In the genomic region with DNA sequence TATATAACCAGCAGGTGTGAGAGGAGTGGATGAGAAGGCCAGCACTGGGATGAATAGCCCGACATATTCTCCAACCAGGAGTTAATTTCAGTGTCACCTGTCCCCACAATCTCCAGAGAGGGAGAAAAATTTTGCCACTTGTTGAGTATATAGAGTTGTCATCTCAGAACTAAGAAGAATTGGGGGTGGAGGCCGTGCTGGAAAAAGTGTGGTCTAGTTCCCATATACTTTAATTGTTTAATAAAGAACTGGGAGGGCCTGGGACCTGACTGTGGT, we compare ENCODE assay signal across 7 mouse cellular contexts. TPM values are rescaled to one million over a fixed set of nuclear protein-coding genes. Genes with fewer than 3 reads are reported as not detected.
DNase-seq lines count a peak whose midpoint lies in the region; ATAC-seq and TF ChIP-seq lines count a peak whose summit lies in the region.

No protein-coding gene starts in this region.

- peak overlapping the region; percentile 81 for H3K9ac ChIP-seq in lung, postnatal 0 days (replicated peaks; ENCODE audit: low read depth)
- H3K9ac ChIP-seq in forebrain, embryonic 12.5 days, result peak overlapping the region; percentile 85
- peak overlapping the region; percentile 95 for H3K9ac ChIP-seq in limb, embryonic 13.5 days
- peak overlapping the region; percentile 87 for H3K9ac ChIP-seq in stomach, embryonic 14.5 days (replicated peaks; ENCODE audit: low read depth, low read length)

- H3K4me2 ChIP-seq in lung, postnatal 0 days (replicated peaks; ENCODE audit: low read depth, low read length), result peak overlapping the region; percentile 87
- H3K4me2 ChIP-seq in forebrain, embryonic 12.5 days, result peak overlapping the region; percentile 88
- H3K4me2 ChIP-seq in limb, embryonic 13.5 days (replicated peaks), result peak overlapping the region; percentile 83
- peak overlapping the region; percentile 59 for H3K4me2 ChIP-seq in stomach, embryonic 14.5 days (replicated peaks; ENCODE audit: low read depth, low read length)

- WGBS in lung, postnatal 0 days, result 11% methylated on average over 2 of the region's 2 CpGs
- 21% methylated on average over 2 of the region's 2 CpGs for WGBS in forebrain, embryonic 12.5 days
- 20% methylated on average over 2 of the region's 2 CpGs for WGBS in limb, embryonic 13.5 days
- 17% methylated on average over 2 of the region's 2 CpGs for WGBS in stomach, embryonic 14.5 days

- peaks cover 6% of the 10 kb centered on the region for H3K4me1 ChIP-seq in lung, postnatal 0 days (ENCODE audit: insufficient read depth, low read depth, low read length)
- H3K4me1 ChIP-seq in forebrain, embryonic 12.5 days, result peaks cover 15% of the 10 kb centered on the region
- peaks cover 20% of the 10 kb centered on the region for H3K4me1 ChIP-seq in limb, embryonic 13.5 days
- H3K4me1 ChIP-seq in stomach, embryonic 14.5 days (ENCODE audit: control insufficient read depth, insufficient read depth, low read length), result peaks cover 6% of the 10 kb centered on the region

- peaks cover 34% of the 10 kb centered on the region; the same call in 1 of the 2 replicates for H3K36me3 ChIP-seq in lung, postnatal 0 days (ENCODE audit: insufficient read depth, low read length)
- H3K36me3 ChIP-seq in forebrain, embryonic 12.5 days (replicated peaks), result peaks cover 59% of the 10 kb centered on the region
- peaks cover 60% of the 10 kb centered on the region for H3K36me3 ChIP-seq in limb, embryonic 13.5 days
- H3K36me3 ChIP-seq in stomach, embryonic 14.5 days (ENCODE audit: control insufficient read depth, insufficient read depth, low read length), result peaks cover 40% of the 10 kb centered on the region

- TF ChIP-seq EP300 in lung, postnatal 0 days (IDR thresholded peaks at IDR 0.05), result no peak

- no peak for ATAC-seq in lung, postnatal 0 days
- no peak for ATAC-seq in forebrain, embryonic 12.5 days (ENCODE audit: low FRiP score)
- no peak for ATAC-seq in limb, embryonic 13.5 days (ENCODE audit: low FRiP score, low read depth)
- no peak for ATAC-seq in stomach, embryonic 14.5 days (ENCODE audit: insufficient number of reproducible peaks, insufficient read depth, low FRiP score, low read depth)

- peak overlapping the region; percentile 86 for H3K4me3 ChIP-seq in lung, postnatal 0 days (ENCODE audit: low read depth, low read length)
- peak overlapping the region; percentile 89 for H3K4me3 ChIP-seq in forebrain, embryonic 12.5 days (replicated peaks)
- peak overlapping the region; percentile 88 for H3K4me3 ChIP-seq in limb, embryonic 13.5 days
- H3K4me3 ChIP-seq in stomach, embryonic 14.5 days (ENCODE audit: low read depth, low read length), result peak overlapping the region; percentile 94

- peak overlapping the region; percentile 43; the same call in 1 of the 2 replicates for H3K27ac ChIP-seq in lung, postnatal 0 days (ENCODE audit: low read length)
- no peak overlapping the region for H3K27ac ChIP-seq in forebrain, embryonic 12.5 days
- peak overlapping the region; percentile 67 for H3K27ac ChIP-seq in limb, embryonic 13.5 days
- H3K27ac ChIP-seq in stomach, embryonic 14.5 days (ENCODE audit: low read length), result peak overlapping the region; percentile 71; the same call in 1 of the 2 replicates

- no peak for TF ChIP-seq CTCF in lung, postnatal 0 days (IDR thresholded peaks at IDR 0.05)

- DNase-seq in lung, postnatal 0 days (ENCODE audit: low spot score), result no peak
- no peak for DNase-seq in lung, postnatal 25 days (ENCODE audit: low spot score)
- no peak for DNase-seq in frontal cortex, postnatal 25 days (ENCODE audit: low spot score in 2 of 2)
- DNase-seq in retina, postnatal 1 day, result no peak

- H3K9me3 ChIP-seq in lung, postnatal 0 days (ENCODE audit: low read length), result no peaks in the 10 kb centered on the region
- H3K9me3 ChIP-seq in forebrain, embryonic 12.5 days, result no peaks in the 10 kb centered on the region
- no peaks in the 10 kb centered on the region for H3K9me3 ChIP-seq in limb, embryonic 13.5 days
- H3K9me3 ChIP-seq in stomach, embryonic 14.5 days (ENCODE audit: control insufficient read depth, low read depth, low read length), result no peaks in the 10 kb centered on the region

- no peaks in the 10 kb centered on the region for H3K27me3 ChIP-seq in lung, postnatal 0 days (replicated peaks; ENCODE audit: insufficient read depth, low read length)
- no peaks in the 10 kb centered on the region for H3K27me3 ChIP-seq in forebrain, embryonic 12.5 days
- no peaks in the 10 kb centered on the region for H3K27me3 ChIP-seq in limb, embryonic 13.5 days
- H3K27me3 ChIP-seq in stomach, embryonic 14.5 days (ENCODE audit: control insufficient read depth, insufficient read depth, low read length), result no peaks in the 10 kb centered on the region

RNA-seq across cellular contexts. Expression of a gene that starts 2.3 kb away (rescaled TPM):
- 58.2 and 63.8 TPM in 2 replicates for polyA plus RNA-seq in lung, postnatal 0 days (2015; fragmentation: Nextera tagmentation; extraction: Ambion mirVana)
- polyA plus RNA-seq in forebrain, embryonic 12.5 days (2016; fragmentation: Nextera tagmentation; extraction: Ambion mirVana), result 52.5 and 56.4 TPM in 2 replicates
- polyA plus RNA-seq in limb, embryonic 13.5 days (2015; fragmentation: Nextera tagmentation; extraction: Ambion mirVana), result 93.3 and 95.2 TPM in 2 replicates
- polyA plus RNA-seq in stomach, embryonic 14.5 days (2014; fragmentation: Nextera tagmentation; extraction: Ambion mirVana), result 58.6 and 68.7 TPM in 2 replicates

RNA-seq across cellular contexts. Expression of a gene that starts 18.4 kb away (rescaled TPM):
- polyA plus RNA-seq in lung, postnatal 0 days (2015; fragmentation: Nextera tagmentation; extraction: Ambion mirVana), result 9.9 and 10.2 TPM in 2 replicates
- polyA plus RNA-seq in forebrain, embryonic 12.5 days (2016; fragmentation: Nextera tagmentation; extraction: Ambion mirVana), result 28.8 TPM in 2 replicates
- polyA plus RNA-seq in limb, embryonic 13.5 days (2015; fragmentation: Nextera tagmentation; extraction: Ambion mirVana), result 32.5 and 34.0 TPM in 2 replicates
- polyA plus RNA-seq in stomach, embryonic 14.5 days (2014; fragmentation: Nextera tagmentation; extraction: Ambion mirVana), result 27.5 and 34.0 TPM in 2 replicates

RNA-seq across cellular contexts. Expression of a gene that starts 37.5 kb away (rescaled TPM):
- polyA plus RNA-seq in lung, postnatal 0 days (2015; fragmentation: Nextera tagmentation; extraction: Ambion mirVana), result 340 and 365 TPM in 2 replicates
- polyA plus RNA-seq in forebrain, embryonic 12.5 days (2016; fragmentation: Nextera tagmentation; extraction: Ambion mirVana), result 302 and 315 TPM in 2 replicates
- 408 and 424 TPM in 2 replicates for polyA plus RNA-seq in limb, embryonic 13.5 days (2015; fragmentation: Nextera tagmentation; extraction: Ambion mirVana)
- polyA plus RNA-seq in stomach, embryonic 14.5 days (2014; fragmentation: Nextera tagmentation; extraction: Ambion mirVana), result 476 and 515 TPM in 2 replicates

RNA-seq across cellular contexts. Expression of a gene that starts 43.1 kb away (rescaled TPM):
- 121 and 135 TPM in 2 replicates for polyA plus RNA-seq in lung, postnatal 0 days (2015; fragmentation: Nextera tagmentation; extraction: Ambion mirVana)
- polyA plus RNA-seq in forebrain, embryonic 12.5 days (2016; fragmentation: Nextera tagmentation; extraction: Ambion mirVana), result 39.1 and 52.4 TPM in 2 replicates
- polyA plus RNA-seq in limb, embryonic 13.5 days (2015; fragmentation: Nextera tagmentation; extraction: Ambion mirVana), result 279 and 281 TPM in 2 replicates
- polyA plus RNA-seq in stomach, embryonic 14.5 days (2014; fragmentation: Nextera tagmentation; extraction: Ambion mirVana), result 208 and 230 TPM in 2 replicates

RNA-seq across cellular contexts. Expression of a gene that starts 51.2 kb away (rescaled TPM):
- 43.6 and 48.7 TPM in 2 replicates for polyA plus RNA-seq in lung, postnatal 0 days (2015; fragmentation: Nextera tagmentation; extraction: Ambion mirVana)
- polyA plus RNA-seq in forebrain, embryonic 12.5 days (2016; fragmentation: Nextera tagmentation; extraction: Ambion mirVana), result 4.7 and 7.7 TPM in 2 replicates
- 20.0 and 22.6 TPM in 2 replicates for polyA plus RNA-seq in limb, embryonic 13.5 days (2015; fragmentation: Nextera tagmentation; extraction: Ambion mirVana)
- 19.2 and 24.2 TPM in 2 replicates for polyA plus RNA-seq in stomach, embryonic 14.5 days (2014; fragmentation: Nextera tagmentation; extraction: Ambion mirVana)
